Mouse (Mus musculus) embryonic fibroblast, embryonic 13.5 days (primary cell): ENCODE measurements at regions not wholly inside any gene's neighbourhood (a gene's known extent, or its start where the extent isn't known, plus 50 kb on each side); places are given as distances from the start of the nearest gene placed in this dataset.

Source experiments
- CTCF ChIP-seq: IDR thresholded peaks from 2 replicates; pipeline ENCODE4 v1.5.1; 2011; ENCODE audit warnings: mild to moderate bottlenecking, control low read depth, low read length, moderate library complexity, borderline replicate concordance; ENCODE audit not compliant: insufficient read depth
- POLR2A ChIP-seq: IDR thresholded peaks from 2 replicates; pipeline ENCODE4 v1.6.1; 2011; ENCODE audit warnings: low read depth, mild to moderate bottlenecking, control low read depth, low read length, moderate library complexity

- no peak for TF ChIP-seq CTCF
- no peak for TF ChIP-seq POLR2A
Measured at GRCm38 (mm10) chr13:44167186-44167585, 382.6 kb downstream of the Cd83 start.
